Mouse (Mus musculus) liver, embryonic 14.5 days (tissue): ENCODE measurements around the gene Tac2.

Source experiments
- CTCF ChIP-seq: IDR thresholded peaks from 2 replicates; pipeline ENCODE4 v1.5.1; 2016; ENCODE audit warnings: antibody characterized with exemption, low read depth, control low read depth
- EP300 ChIP-seq: IDR thresholded peaks from 2 replicates; pipeline ENCODE4 v1.6.1; 2016; ENCODE audit warnings: antibody characterized with exemption, low read depth

DNA sequence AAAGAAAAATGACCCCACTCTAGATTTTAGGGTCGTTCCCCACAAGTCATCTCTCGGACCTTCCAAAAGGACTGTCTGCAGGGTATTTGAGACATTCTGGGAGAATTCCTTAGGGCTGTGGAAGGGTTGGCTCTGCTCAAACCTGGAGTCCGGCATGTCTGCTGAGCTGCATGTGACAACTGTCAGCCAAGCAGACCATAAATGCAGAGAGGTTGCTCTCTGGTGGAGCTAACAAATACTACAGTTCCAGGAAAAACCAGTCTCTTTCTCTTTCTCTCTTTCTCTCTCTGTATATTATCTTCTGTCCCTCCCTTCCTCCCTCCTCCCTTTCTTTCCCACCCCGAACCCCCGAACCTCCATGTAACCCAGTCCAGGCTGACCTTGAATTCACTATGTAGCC is 10.2 kb downstream of the Tac2 start:
- TF ChIP-seq CTCF = peak; percentile 66
- TF ChIP-seq EP300 = no peak
